ENCODE assay signal across 15 mouse cellular contexts in genomic region chr10:61023431-61023830, GRCm38 (mm10).
DNase-seq lines count a peak whose midpoint lies in the region; ATAC-seq and TF ChIP-seq lines count a peak whose summit lies in the region.
"Had no signal": no experiment of that assay in that cellular context is flagged by ENCODE, and none has a peak within 500 bp of the region (broad histone marks: within the 10 kb centered on the region; RNA-seq: fewer than 3 reads in every experiment).

No protein-coding gene starts in this region.

- no peaks in the 10 kb centered on the region for H3K9me3 ChIP-seq in hindbrain, embryonic 10.5 days
- no peaks in the 10 kb centered on the region for H3K9me3 ChIP-seq in hindbrain, postnatal 0 days (ENCODE audit: low read length)
- H3K9me3 ChIP-seq in embryonic facial prominence, embryonic 14.5 days (ENCODE audit: control insufficient read depth, low read length): no peaks in the 10 kb centered on the region
- H3K9me3 ChIP-seq: heart, embryonic 13.5 days; midbrain, embryonic 15.5 days had no signal

- no peak for TF ChIP-seq CTCF in hindbrain, postnatal 0 days (IDR thresholded peaks at IDR 0.05; ENCODE audit: low read depth)

- intact Hi-C loops in left cerebral cortex, postnatal 25 days (cut with DNase I): no loop called here

- no peak overlapping the region for H3K4me3 ChIP-seq in hindbrain, embryonic 10.5 days
- no peak overlapping the region for H3K4me3 ChIP-seq in hindbrain, postnatal 0 days (ENCODE audit: low read length)
- H3K4me3 ChIP-seq in embryonic facial prominence, embryonic 14.5 days (ENCODE audit: low read depth, low read length): no peak overlapping the region
- H3K4me3 ChIP-seq: gastrocnemius, adult 2 months; heart, embryonic 13.5 days; midbrain, embryonic 15.5 days had no signal

- 0 out of 2 replicates have a peak, but pooled peaks cover 2% of the 10 kb centered on the region for H3K27me3 ChIP-seq in hindbrain, embryonic 10.5 days (ENCODE audit: insufficient read depth, poor library complexity, severe bottlenecking)
- H3K27me3 ChIP-seq in hindbrain, postnatal 0 days (ENCODE audit: insufficient read depth, low read length): no peaks in the 10 kb centered on the region
- no peaks in the 10 kb centered on the region for H3K27me3 ChIP-seq in embryonic facial prominence, embryonic 14.5 days (replicated peaks; ENCODE audit: control insufficient read depth, insufficient read depth, low read length)
- H3K27me3 ChIP-seq: midbrain, embryonic 15.5 days had no signal

- ATAC-seq in hindbrain, postnatal 0 days: no peak
- no peak for ATAC-seq in embryonic facial prominence, embryonic 14.5 days (ENCODE audit: low read depth)
- ATAC-seq: intestine, embryonic 16.5 days; midbrain, embryonic 15.5 days had no signal

- no peak overlapping the region for H3K27ac ChIP-seq in hindbrain, embryonic 10.5 days
- H3K27ac ChIP-seq in hindbrain, postnatal 0 days: no peak overlapping the region
- no peak overlapping the region for H3K27ac ChIP-seq in embryonic facial prominence, embryonic 14.5 days (replicated peaks; ENCODE audit: low read depth, low read length)
- H3K27ac ChIP-seq: gastrocnemius, adult 2 months; heart, embryonic 13.5 days; liver, embryonic 14.5 days; midbrain, embryonic 15.5 days had no signal

- 0 out of 2 replicates have a peak, but pooled peaks cover 3% of the 10 kb centered on the region for H3K4me1 ChIP-seq in hindbrain, embryonic 10.5 days (replicated peaks)
- H3K4me1 ChIP-seq in hindbrain, postnatal 0 days (ENCODE audit: insufficient read depth, low read length): no peaks in the 10 kb centered on the region; the same call in 1 of the 2 replicates
- no peaks in the 10 kb centered on the region for H3K4me1 ChIP-seq in embryonic facial prominence, embryonic 14.5 days (ENCODE audit: control insufficient read depth, insufficient read depth, low read length)

- DNase-seq in hindbrain, embryonic 10.5 days (ENCODE audit: low spot score): peak; percentile 39
- no peak for DNase-seq in hindbrain, postnatal 0 days (ENCODE audit: low spot score)
- DNase-seq in testis, postnatal 10 days (ENCODE audit: low spot score): peak; percentile 50
- DNase-seq in testis, postnatal 14 days (ENCODE audit: low spot score): no peak
- peak; percentile 53 for DNase-seq in embryonic facial prominence, embryonic 14.5 days (ENCODE audit: low spot score)
- no peak for DNase-seq in right cerebral cortex, postnatal 36 days (ENCODE audit: low spot score in 2 of 2)
- DNase-seq in urinary bladder, postnatal 14 days (ENCODE audit: low spot score): no peak
- DNase-seq in left cerebral cortex, postnatal 25 days (ENCODE audit: low spot score in 2 of 2): no peak
- DNase-seq: adrenal gland, adult 2 months; cerebellum, adult 2 months; gastrocnemius, adult 2 months had no signal

- no peak overlapping the region for H3K4me2 ChIP-seq in hindbrain, postnatal 0 days (ENCODE audit: low read depth, low read length)
- H3K4me2 ChIP-seq in embryonic facial prominence, embryonic 14.5 days (ENCODE audit: low read depth, low read length): no peak overlapping the region
- H3K4me2 ChIP-seq: heart, embryonic 13.5 days; midbrain, embryonic 15.5 days had no signal

- WGBS in hindbrain, embryonic 10.5 days: 40% methylated on average over 7 of the region's 7 CpGs
- 47% methylated on average over 7 of the region's 7 CpGs for WGBS in hindbrain, postnatal 0 days
- 26% methylated on average over 7 of the region's 7 CpGs for WGBS in embryonic facial prominence, embryonic 14.5 days

- H3K36me3 ChIP-seq in hindbrain, embryonic 10.5 days: no peaks in the 10 kb centered on the region
- no peaks in the 10 kb centered on the region for H3K36me3 ChIP-seq in hindbrain, postnatal 0 days (ENCODE audit: insufficient read depth, low read length)
- H3K36me3 ChIP-seq in embryonic facial prominence, embryonic 14.5 days (ENCODE audit: control insufficient read depth, insufficient read depth, low read length): no peaks in the 10 kb centered on the region
- H3K36me3 ChIP-seq: heart, embryonic 13.5 days; midbrain, embryonic 15.5 days had no signal

- H3K9ac ChIP-seq in hindbrain, postnatal 0 days (replicated peaks; ENCODE audit: low read length): no peak overlapping the region
- H3K9ac ChIP-seq in embryonic facial prominence, embryonic 14.5 days (ENCODE audit: low read depth, low read length): no peak overlapping the region
- H3K9ac ChIP-seq: heart, embryonic 13.5 days; liver, embryonic 14.5 days; midbrain, embryonic 15.5 days had no signal

Comparison
In these comparisons a context has a peak if more than half of its experiments do, and no peak if none do; other contexts are left out.
1. DNase-seq: peak in hindbrain, embryonic 10.5 days (single experiment), testis, postnatal 10 days (single experiment) and embryonic facial prominence, embryonic 14.5 days (single experiment); none in hindbrain, postnatal 0 days (single experiment), testis, postnatal 14 days (single experiment), right cerebral cortex, postnatal 36 days (0 of 2), urinary bladder, postnatal 14 days (single experiment) and left cerebral cortex, postnatal 25 days (0 of 2).